Mouse (Mus musculus) embryonic fibroblast, embryonic 13.5 days (primary cell): ENCODE measurements around the gene Ros1. TPM values are rescaled to one million over a fixed set of nuclear protein-coding genes. Genes with fewer than 3 reads are reported as not detected.

Experiments
- H3K27ac ChIP-seq: 2 replicates; pipeline ENCODE4 v1.5.1; 2012; ENCODE audit warnings: low read length, control low read depth, inconsistent platforms; ENCODE audit not compliant: insufficient read depth
- H3K4me1 ChIP-seq: 2 replicates; pipeline ENCODE4 v1.6.1; 2011; ENCODE audit warnings: low read length; ENCODE audit not compliant: control insufficient read depth, insufficient read depth
- H3K4me3 ChIP-seq: 2 replicates; pipeline ENCODE4 v1.5.1; 2011; ENCODE audit warnings: mild to moderate bottlenecking, control low read depth, low read length; ENCODE audit not compliant: insufficient read depth
- CTCF ChIP-seq: IDR thresholded peaks from 2 replicates; pipeline ENCODE4 v1.5.1; 2011; ENCODE audit warnings: mild to moderate bottlenecking, control low read depth, low read length, moderate library complexity, borderline replicate concordance; ENCODE audit not compliant: insufficient read depth
- POLR2A ChIP-seq: IDR thresholded peaks from 2 replicates; pipeline ENCODE4 v1.6.1; 2011; ENCODE audit warnings: low read depth, mild to moderate bottlenecking, control low read depth, low read length, moderate library complexity
- polyA plus RNA-seq: library from polyadenylated mRNA; stranded (reverse); fragments of >200 nt; gene quantifications from 2 replicates; pipeline ENCODE4 v1.2.4, GENCODE M21; 2011; ENCODE audit warnings: low read depth; ENCODE audit not compliant: missing spikeins, insufficient read length

The Ros1 gene
- polyA plus RNA-seq, 1 experiment = not detected

DNA sequence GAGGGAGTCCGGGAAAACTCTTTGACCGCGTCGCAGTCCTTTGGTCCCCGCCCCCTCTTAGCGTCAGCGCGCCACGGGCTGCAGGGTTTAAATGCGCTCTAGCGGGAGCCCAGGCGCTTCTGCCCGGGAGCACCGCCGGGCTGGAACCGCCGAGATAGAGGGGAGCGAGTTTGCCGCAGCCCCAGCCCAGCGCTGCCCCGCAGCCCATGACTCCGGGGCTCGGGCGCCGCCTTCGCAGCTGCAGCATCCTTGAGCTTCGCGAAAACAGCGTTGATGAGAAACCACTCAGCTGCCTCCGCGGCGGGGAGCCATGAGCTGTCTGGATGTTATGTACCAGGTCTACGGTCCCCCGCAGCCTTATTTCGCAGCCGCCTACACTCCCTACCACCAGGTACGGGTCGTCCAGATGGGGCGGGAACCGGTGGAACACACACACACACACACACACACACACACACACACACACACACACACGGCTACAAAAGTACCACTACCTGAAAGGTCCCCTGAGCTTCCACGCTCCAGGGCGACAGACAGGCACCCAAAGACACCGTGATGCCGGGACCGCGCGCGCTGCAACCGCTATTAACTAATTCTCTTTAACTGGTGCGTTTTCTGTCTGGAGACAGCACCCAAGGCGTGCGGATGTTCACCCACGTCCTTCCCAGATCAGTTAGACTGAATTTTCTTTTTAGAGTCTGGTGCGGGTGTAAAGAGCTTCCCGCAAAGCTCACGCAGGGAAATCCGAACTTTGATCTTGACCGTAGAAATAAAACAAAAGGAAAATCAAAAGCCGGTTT lies 172.4 kb downstream of the Ros1 start, which contains the start of gene Vgll2:
Gene Vgll2, plus strand, starts transcription at position 90 of the 800 bp plus-strand sequence.
- no peak for TF ChIP-seq POLR2A
- TF ChIP-seq CTCF = no peak
- no peak within 1 kb of the TSS for H3K27ac ChIP-seq
- H3K4me1 ChIP-seq = no peaks in the 10 kb centered on the region
- peak within 1 kb of the TSS; percentile 35 for H3K4me3 ChIP-seq

DNA sequence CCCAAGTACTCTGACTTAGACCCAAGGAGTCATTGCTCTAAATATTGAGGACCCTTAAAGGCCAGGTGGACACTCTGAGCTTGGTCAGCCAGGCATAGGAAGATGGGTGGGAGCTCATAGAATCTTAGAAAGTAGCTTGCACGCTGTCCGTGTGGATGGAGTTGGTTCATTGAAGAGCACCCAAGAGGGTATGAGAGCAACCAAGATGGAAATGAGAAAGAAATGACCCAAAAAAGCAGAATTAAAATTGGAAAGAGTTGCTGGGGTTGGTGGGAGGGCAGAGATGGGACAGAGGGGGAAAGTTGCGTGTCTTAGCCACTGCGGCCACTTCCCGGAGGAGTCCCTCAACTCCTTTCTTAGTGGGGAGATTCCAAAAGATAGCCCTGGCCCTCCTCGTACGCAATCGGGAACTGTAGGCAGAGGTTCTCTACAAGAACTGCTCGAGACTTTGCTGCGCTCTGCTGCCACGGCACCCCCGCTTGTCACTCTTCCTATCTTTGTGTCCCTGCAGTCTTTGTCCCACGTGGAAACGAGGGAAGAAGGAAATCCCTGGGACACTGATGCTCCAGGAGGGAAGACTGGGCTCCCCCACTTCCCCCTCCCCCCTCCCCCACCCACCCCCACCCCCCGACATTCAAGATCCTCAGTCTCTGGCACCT lies 173.2 kb downstream of the Ros1 start:
- H3K4me3 ChIP-seq = peak overlapping the region; percentile 35
- no peak for TF ChIP-seq POLR2A
- TF ChIP-seq CTCF = no peak
- no peak overlapping the region for H3K27ac ChIP-seq
- H3K4me1 ChIP-seq = no peaks in the 10 kb centered on the region

- TF ChIP-seq CTCF (no peak), POLR2A (no peak)
- no peak overlapping the region for H3K27ac ChIP-seq
- no peak overlapping the region for H3K4me3 ChIP-seq
- H3K4me1 ChIP-seq = no peaks in the 10 kb centered on the region
These were observed 173.8 kb downstream of the Ros1 start for GRCm38 (mm10) chr10:52021231-52021630.

DNA sequence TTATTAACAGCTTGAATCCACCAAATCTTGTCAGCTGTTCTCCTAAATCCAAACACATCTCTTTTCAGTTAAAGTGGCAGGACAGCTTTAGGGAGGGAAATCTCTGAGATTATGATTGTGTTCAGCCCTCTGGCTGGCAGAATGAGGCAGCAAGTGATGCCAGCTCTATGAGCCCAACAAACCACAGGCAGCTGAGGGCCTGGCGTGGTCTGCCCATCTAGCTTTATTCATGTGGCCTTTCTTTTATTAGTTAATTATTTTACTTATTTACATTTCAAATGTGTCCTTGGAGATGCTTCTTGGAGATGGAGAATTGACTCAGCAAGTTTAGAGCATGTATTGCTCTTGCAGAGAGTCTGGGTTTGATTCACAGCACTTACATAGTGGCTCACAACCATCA lies 176.6 kb downstream of the Ros1 start:
- Histone ChIP-seq H3K4me1 (no peaks in the 10 kb centered on the region), H3K4me3 (no peak overlapping the region), H3K27ac (no peak overlapping the region)
- TF ChIP-seq CTCF (no peak), POLR2A (no peak)

Other genes with a start within 250 kb of the Ros1 start
- gene Vgll2, start 172.7 kb downstream of the Ros1 start, polyA plus RNA-seq = not detected in 2 replicates
- 6.5 and 6.8 TPM in 2 replicates for gene Dcbld1, start 38.4 kb upstream of the Ros1 start, polyA plus RNA-seq
- not detected in 2 replicates for gene Gm26741, start 163.5 kb upstream of the Ros1 start, polyA plus RNA-seq
- 31.2 and 31.6 TPM in 2 replicates for gene Gopc, start 186.9 kb upstream of the Ros1 start, polyA plus RNA-seq
- not detected in 2 replicates for gene Nepn, start 193.7 kb upstream of the Ros1 start, polyA plus RNA-seq
- gene Nus1, start 222.3 kb upstream of the Ros1 start, polyA plus RNA-seq = 74.9 and 81.5 TPM in 2 replicates